Mouse (Mus musculus) E14TG2a.4 (cell line): Measurements from ENCODE around the gene Hdac9.

Source experiments
- CTCF ChIP-seq: conservative IDR thresholded peaks from 2 replicates; pipeline ENCODE4 v1.5.1; 2014; ENCODE audit warnings: low read length
- NANOG ChIP-seq: IDR thresholded peaks from 2 replicates; pipeline ENCODE4 v1.6.1; 2014; ENCODE audit warnings: borderline replicate concordance, low read length, mixed read lengths

- no peak for TF ChIP-seq CTCF
- TF ChIP-seq NANOG: no peak
Measured at GRCm38 (mm10) chr12:34797389-34797788, 119.5 kb downstream of the Hdac9 start.
